Comparison of ENCODE assay signal across 13 mouse cellular contexts in the genomic region with DNA sequence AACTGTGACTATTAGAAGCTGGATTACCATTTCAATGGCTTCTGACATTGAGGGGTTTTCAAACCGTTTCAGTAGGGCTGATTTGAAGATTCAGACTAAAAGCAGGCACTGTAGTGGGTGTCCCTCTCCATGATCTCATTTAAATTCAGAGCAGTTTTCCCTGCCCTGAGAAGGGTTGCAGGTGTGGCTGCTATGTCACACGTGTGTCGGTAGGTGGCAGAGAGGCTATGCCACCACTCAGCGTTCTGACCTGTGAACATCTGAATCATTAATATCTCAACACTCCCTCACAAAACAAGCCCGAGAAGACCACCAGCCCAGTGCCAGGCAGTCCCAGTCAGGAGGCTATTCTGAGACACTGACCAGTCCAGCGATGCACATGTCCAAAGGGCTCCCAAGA.
DNase-seq lines count a peak whose midpoint lies in the region; ATAC-seq and TF ChIP-seq lines count a peak whose summit lies in the region.
"Had no signal": no experiment of that assay in that cellular context is flagged by ENCODE, and none has a peak within 500 bp of the region (broad histone marks: within the 10 kb centered on the region; RNA-seq: fewer than 3 reads in every experiment).

No protein-coding gene starts in this region.

- WGBS in heart, adult 2 months: 50% methylated on average over 6 of the region's 6 CpGs
- WGBS in lung, embryonic 14.5 days: 38% methylated on average over 6 of the region's 6 CpGs

- no peak overlapping the region for H3K4me3 ChIP-seq in heart, adult 2 months
- H3K4me3 ChIP-seq in lung, embryonic 14.5 days (ENCODE audit: low read depth, low read length): no peak overlapping the region
- H3K4me3 ChIP-seq: erythroblast, embryonic 14.5 days; heart, embryonic 10.5 days; intestine, embryonic 15.5 days; midbrain, embryonic 12.5 days had no signal

- H3K79me2 ChIP-seq in heart, adult 2 months (replicated peaks; ENCODE audit: control insufficient read depth, insufficient read depth, low read length): no peaks in the 10 kb centered on the region

- TF ChIP-seq CTCF in heart, adult 2 months (IDR thresholded peaks at IDR 0.05): peak; percentile 60
- peak; percentile 54 for TF ChIP-seq CTCF in lung, embryonic 14.5 days (IDR thresholded peaks at IDR 0.05; ENCODE audit: low read depth)

- no peak overlapping the region for H3K4me2 ChIP-seq in lung, embryonic 14.5 days
- H3K4me2 ChIP-seq: intestine, embryonic 15.5 days; midbrain, embryonic 12.5 days had no signal

- no peak overlapping the region for H3K27ac ChIP-seq in heart, adult 2 months
- H3K27ac ChIP-seq in lung, embryonic 14.5 days (ENCODE audit: low read depth): no peak overlapping the region
- H3K27ac ChIP-seq: heart, embryonic 10.5 days; intestine, embryonic 15.5 days; midbrain, embryonic 12.5 days had no signal

- no peak for TF ChIP-seq POLR2A in heart, adult 2 months (IDR thresholded peaks at IDR 0.05; ENCODE audit: insufficient read depth, low read depth, low read length)

- H3K4me1 ChIP-seq in heart, adult 2 months (ENCODE audit: control insufficient read depth, insufficient read depth, low read length): no peaks in the 10 kb centered on the region
- H3K4me1 ChIP-seq in lung, embryonic 14.5 days (ENCODE audit: insufficient read depth): no peaks in the 10 kb centered on the region
- H3K4me1 ChIP-seq: heart, embryonic 10.5 days; intestine, embryonic 15.5 days; midbrain, embryonic 12.5 days had no signal

- no peaks in the 10 kb centered on the region for H3K9me3 ChIP-seq in lung, embryonic 14.5 days (ENCODE audit: low read depth, low read length)
- H3K9me3 ChIP-seq: heart, embryonic 10.5 days; intestine, embryonic 15.5 days; midbrain, embryonic 12.5 days had no signal

- H3K9ac ChIP-seq in heart, adult 2 months (ENCODE audit: low read depth, low read length): no peak overlapping the region
- no peak overlapping the region for H3K9ac ChIP-seq in lung, embryonic 14.5 days
- H3K9ac ChIP-seq: intestine, embryonic 15.5 days; midbrain, embryonic 12.5 days had no signal

- no peaks in the 10 kb centered on the region for H3K27me3 ChIP-seq in heart, adult 2 months (ENCODE audit: control insufficient read depth, insufficient read depth, low read length)
- no peaks in the 10 kb centered on the region for H3K27me3 ChIP-seq in lung, embryonic 14.5 days (ENCODE audit: insufficient read depth, low read length)
- H3K27me3 ChIP-seq: intestine, embryonic 15.5 days had no signal

- no peaks in the 10 kb centered on the region for H3K36me3 ChIP-seq in heart, adult 2 months (ENCODE audit: control insufficient read depth, insufficient read depth, low read length)
- no peaks in the 10 kb centered on the region for H3K36me3 ChIP-seq in lung, embryonic 14.5 days (ENCODE audit: insufficient read depth)
- H3K36me3 ChIP-seq: heart, embryonic 10.5 days; intestine, embryonic 15.5 days; midbrain, embryonic 12.5 days had no signal

- intact Hi-C loops in heart, adult 2 months (cut with DNase I): no loop called here
- intact Hi-C loops in heart, postnatal 25 days (cut with DNase I): no loop called here

- no peak for DNase-seq in heart, adult 2 months
- no peak for DNase-seq in heart, postnatal 25 days (ENCODE audit: low spot score)
- peak; percentile 15 for DNase-seq in lung, embryonic 14.5 days
- no peak for DNase-seq in lung, adult 18-20 months
- DNase-seq in ES-CJ7 (ENCODE audit: low read depth, low spot score): peak; percentile 52
- DNase-seq in induced T-regulatory cell, adult 2 months (ENCODE audit: low read depth): peak; percentile 31
- no peak for DNase-seq in adrenal gland, postnatal 36 days
- no peak for DNase-seq in urinary bladder, postnatal 36 days (ENCODE audit: low spot score in 2 of 2)
- DNase-seq: thymus, postnatal 36 days had no signal

- no peak for TF ChIP-seq EP300 in heart, adult 2 months (IDR thresholded peaks at IDR 0.05; ENCODE audit: insufficient read depth, low read depth, low read length)

- no peak for ATAC-seq in lung, embryonic 14.5 days (ENCODE audit: insufficient read depth)
- ATAC-seq: intestine, embryonic 15.5 days had no signal

Comparison
In these comparisons a context has a peak if more than half of its experiments do, and no peak if none do; other contexts are left out.
1. DNase-seq: peak in lung, embryonic 14.5 days (single experiment), ES-CJ7 (single experiment) and induced T-regulatory cell, adult 2 months (single experiment); none in heart, adult 2 months (0 of 2), heart, postnatal 25 days (single experiment), lung, adult 18-20 months (0 of 2), adrenal gland, postnatal 36 days (0 of 2) and urinary bladder, postnatal 36 days (0 of 2).